20 mouse cellular contexts compared by ENCODE assay signal in genomic region chr5:36353679-36354078, GRCm38 (mm10). TPM values are rescaled to one million over a fixed set of nuclear protein-coding genes. Genes with fewer than 3 reads are reported as not detected.
A peak's percentile ranks its signal among the peaks of the same experiment; 100 is the strongest.
DNase-seq lines count a peak whose midpoint lies in the region; ATAC-seq and TF ChIP-seq lines count a peak whose summit lies in the region.
"Had no signal": no experiment of that assay in that cellular context is flagged by ENCODE, and none has a peak within 500 bp of the region (broad histone marks: within the 10 kb centered on the region; RNA-seq: fewer than 3 reads in every experiment).

No protein-coding gene starts in this region.

- no peak for TF ChIP-seq CTCF in lung, adult 2 months (IDR thresholded peaks at IDR 0.05; ENCODE audit: insufficient read depth, low read length)

- no peaks in the 10 kb centered on the region for H3K9me3 ChIP-seq in lung, embryonic 15.5 days
- H3K9me3 ChIP-seq: forebrain, embryonic 12.5 days; kidney, embryonic 15.5 days; liver, embryonic 13.5 days had no signal

- peak; percentile 53 to 55 for DNase-seq in lung, adult 18-20 months
- DNase-seq in lung, adult 2 months, result no peak
- peak; percentile 66 for DNase-seq in lung, postnatal 36 days
- DNase-seq in T-cell, adult 2 months (ENCODE audit: low spot score), result no peak
- no peak for DNase-seq in layer of hippocampus, postnatal 10 days (ENCODE audit: low spot score in 2 of 2)
- DNase-seq: adrenal gland, adult 8-10 months; cerebellum, adult 11 months; cerebellum, postnatal 25 days; gastrocnemius, postnatal 14 days; heart, adult 2 months; liver, embryonic 13.5 days; midbrain, embryonic 14.5 days; thymus, postnatal 25 days had no signal

- no peaks in the 10 kb centered on the region for H3K27me3 ChIP-seq in lung, embryonic 15.5 days
- H3K27me3 ChIP-seq: forebrain, embryonic 12.5 days; kidney, embryonic 15.5 days; liver, embryonic 13.5 days had no signal

- 0 out of 2 replicates have a peak overlapping the region, but pooled peaks have one; percentile 41 for H3K27ac ChIP-seq in lung, embryonic 15.5 days
- H3K27ac ChIP-seq: forebrain, embryonic 12.5 days; heart, adult 2 months; kidney, embryonic 15.5 days; layer of hippocampus, adult 2 months; left cerebral cortex, adult 2 months; liver, embryonic 13.5 days had no signal

- H3K9ac ChIP-seq in lung, embryonic 15.5 days, result no peak overlapping the region
- H3K9ac ChIP-seq: forebrain, embryonic 12.5 days; kidney, embryonic 15.5 days; liver, embryonic 13.5 days had no signal

- peak; percentile 41; the same call in 1 of the 2 replicates for ATAC-seq in lung, embryonic 15.5 days (ENCODE audit: borderline replicate concordance, extremely low read depth, low FRiP score, low TSS enrichment)
- no peak for ATAC-seq in CD4-positive, CD25-positive, alpha-beta regulatory T cell, adult 4 months

- H3K36me3 ChIP-seq in lung, embryonic 15.5 days, result no peaks in the 10 kb centered on the region
- H3K36me3 ChIP-seq: forebrain, embryonic 12.5 days; kidney, embryonic 15.5 days; liver, embryonic 13.5 days had no signal

- 33% methylated on average over 6 of the region's 6 CpGs for WGBS in lung, adult 2 months
- WGBS in lung, embryonic 15.5 days, result 51% methylated on average over 6 of the region's 6 CpGs

- H3K4me2 ChIP-seq in lung, embryonic 15.5 days, result no peak overlapping the region
- H3K4me2 ChIP-seq: forebrain, embryonic 12.5 days; kidney, embryonic 15.5 days; liver, embryonic 13.5 days had no signal

- no peak for TF ChIP-seq POLR2A in lung, adult 2 months (IDR thresholded peaks at IDR 0.05; ENCODE audit: borderline replicate concordance, extremely low read depth, low read depth, low read length)

- H3K4me1 ChIP-seq in lung, adult 2 months (ENCODE audit: control insufficient read depth, insufficient read depth, low read length), result peaks cover 6% of the 10 kb centered on the region
- peaks cover 36% of the 10 kb centered on the region for H3K4me1 ChIP-seq in lung, embryonic 15.5 days
- H3K4me1 ChIP-seq: liver, embryonic 13.5 days had no signal

- H3K4me3 ChIP-seq in lung, adult 2 months (replicated peaks; ENCODE audit: extremely low read depth, low read depth, low read length), result no peak overlapping the region
- H3K4me3 ChIP-seq in lung, embryonic 15.5 days, result no peak overlapping the region
- H3K4me3 ChIP-seq: forebrain, embryonic 12.5 days; heart, adult 2 months; kidney, embryonic 15.5 days; layer of hippocampus, adult 2 months; left cerebral cortex, adult 2 months; liver, embryonic 13.5 days had no signal

RNA-seq across cellular contexts. Expression of gene Sorcs2, which starts 44.3 kb away (rescaled TPM):
- 17.5 and 19.3 TPM in 2 replicates for polyA plus RNA-seq in lung, adult 2 months (2012; rRNA removed)
- polyA plus RNA-seq in lung, embryonic 15.5 days (2015; fragmentation: Nextera tagmentation; extraction: Ambion mirVana), result 19.6 and 21.2 TPM in 2 replicates
- 10 to 100 TPM; 56.9 to 60.9 TPM for total RNA-seq in layer of hippocampus, postnatal 10 days (2021)
- 1 to 10 TPM; 4.5 to 4.7 TPM for polyA plus RNA-seq in CD4-positive, CD25-positive, alpha-beta regulatory T cell, adult 4 months (2017; shearing (Covaris generic))
- total RNA-seq: MEL had no signal

Comparison
In these comparisons a context has a peak if more than half of its experiments do, and no peak if none do; other contexts are left out.
1. DNase-seq: peak in lung, adult 18-20 months (2 of 2) and lung, postnatal 36 days (single experiment); none in lung, adult 2 months (single experiment), T-cell, adult 2 months (single experiment) and layer of hippocampus, postnatal 10 days (0 of 2).